Comparison of ENCODE assay signal across 9 mouse cellular contexts in the genomic region with DNA sequence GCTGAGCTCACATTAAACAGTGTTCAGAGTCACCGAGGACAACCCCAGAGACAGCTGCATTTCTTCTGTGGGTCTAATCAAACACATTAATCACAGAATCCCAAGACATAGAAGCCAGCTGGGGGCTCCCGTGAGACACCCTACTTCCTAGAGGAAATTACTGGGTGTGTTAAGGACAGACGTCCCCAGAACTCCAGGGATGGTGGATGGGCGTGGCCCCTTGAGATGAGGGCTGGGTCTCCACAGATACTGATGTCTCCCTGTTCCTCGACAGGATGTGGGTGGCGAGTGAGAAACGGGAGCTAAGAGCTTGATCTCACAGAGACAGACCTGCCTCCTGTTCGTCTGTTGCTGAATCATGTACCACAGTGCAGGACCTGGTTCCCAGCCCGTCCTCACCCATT. TPM values are rescaled to one million over a fixed set of nuclear protein-coding genes. Genes with fewer than 3 reads are reported as not detected.
DNase-seq lines count a peak whose midpoint lies in the region; ATAC-seq and TF ChIP-seq lines count a peak whose summit lies in the region.
"Had no signal": no experiment of that assay in that cellular context is flagged by ENCODE, and none has a peak within 500 bp of the region (broad histone marks: within the 10 kb centered on the region; RNA-seq: fewer than 3 reads in every experiment).

No protein-coding gene starts in this region.

- TF ChIP-seq CTCF in lung, postnatal 0 days (IDR thresholded peaks at IDR 0.05) = no peak; the same call in 1 of the 2 replicates

- H3K4me2 ChIP-seq in embryonic facial prominence, embryonic 13.5 days = peak overlapping the region; percentile 59
- H3K4me2 ChIP-seq in heart, embryonic 13.5 days = peak overlapping the region; percentile 76
- peak overlapping the region; percentile 57 for H3K4me2 ChIP-seq in kidney, embryonic 14.5 days (replicated peaks; ENCODE audit: low read depth, low read length)
- no peak overlapping the region for H3K4me2 ChIP-seq in lung, postnatal 0 days (replicated peaks; ENCODE audit: low read depth, low read length)
- peak overlapping the region; percentile 55 for H3K4me2 ChIP-seq in stomach, embryonic 15.5 days

- peak overlapping the region; percentile 47 for H3K9ac ChIP-seq in embryonic facial prominence, embryonic 13.5 days
- H3K9ac ChIP-seq in heart, embryonic 13.5 days = peak overlapping the region; percentile 76
- no peak overlapping the region; the same call in 1 of the 2 replicates for H3K9ac ChIP-seq in kidney, embryonic 14.5 days (ENCODE audit: low read depth, low read length)
- no peak overlapping the region for H3K9ac ChIP-seq in lung, postnatal 0 days (replicated peaks; ENCODE audit: low read depth)
- H3K9ac ChIP-seq in stomach, embryonic 15.5 days = no peak overlapping the region

- no peak for ATAC-seq in embryonic facial prominence, embryonic 13.5 days (ENCODE audit: insufficient number of reproducible peaks, insufficient read depth, low FRiP score, low TSS enrichment, low read depth)
- no peak for ATAC-seq in heart, embryonic 13.5 days (ENCODE audit: extremely low read depth, insufficient number of reproducible peaks, low FRiP score, low TSS enrichment)
- 0 out of 2 replicates have a peak, but pooled peaks have one; percentile 17 for ATAC-seq in kidney, embryonic 14.5 days (ENCODE audit: low FRiP score, low TSS enrichment)
- ATAC-seq in lung, postnatal 0 days = peak; percentile 72
- no peak for ATAC-seq in stomach, embryonic 15.5 days (ENCODE audit: insufficient read depth, low FRiP score, low read depth)

- H3K9me3 ChIP-seq in embryonic facial prominence, embryonic 13.5 days = no peaks in the 10 kb centered on the region
- H3K9me3 ChIP-seq in heart, embryonic 13.5 days = no peaks in the 10 kb centered on the region
- no peaks in the 10 kb centered on the region for H3K9me3 ChIP-seq in kidney, embryonic 14.5 days (ENCODE audit: control insufficient read depth, low read length)
- no peaks in the 10 kb centered on the region for H3K9me3 ChIP-seq in lung, postnatal 0 days (ENCODE audit: low read length)
- H3K9me3 ChIP-seq in stomach, embryonic 15.5 days = no peaks in the 10 kb centered on the region

- WGBS in embryonic facial prominence, embryonic 13.5 days = 3% methylated on average over 9 of the region's 9 CpGs
- 4% methylated on average over 9 of the region's 9 CpGs for WGBS in heart, embryonic 13.5 days
- WGBS in kidney, embryonic 14.5 days = 2% methylated on average over 9 of the region's 9 CpGs
- 3% methylated on average over 9 of the region's 9 CpGs for WGBS in lung, postnatal 0 days
- 4% methylated on average over 9 of the region's 9 CpGs for WGBS in stomach, embryonic 15.5 days

- DNase-seq in cerebellum, adult 11 months = peak; percentile 23
- no peak for DNase-seq in cerebellum, adult 9-10 months
- peak; percentile 56 for DNase-seq in lung, postnatal 0 days (ENCODE audit: low spot score)
- DNase-seq in urinary bladder, adult 18-20 months (ENCODE audit: low spot score in 2 of 2) = no peak

- peaks cover 36% of the 10 kb centered on the region for H3K4me1 ChIP-seq in embryonic facial prominence, embryonic 13.5 days
- H3K4me1 ChIP-seq in heart, embryonic 13.5 days = peaks cover 50% of the 10 kb centered on the region
- H3K4me1 ChIP-seq in kidney, embryonic 14.5 days (ENCODE audit: control insufficient read depth, insufficient read depth, low read length) = peaks cover 16% of the 10 kb centered on the region
- peaks cover 8% of the 10 kb centered on the region; the same call in 1 of the 2 replicates for H3K4me1 ChIP-seq in lung, postnatal 0 days (ENCODE audit: insufficient read depth, low read depth, low read length)
- H3K4me1 ChIP-seq in stomach, embryonic 15.5 days = peaks cover 29% of the 10 kb centered on the region

- 0 out of 2 replicates have a peak overlapping the region, but pooled peaks have one; percentile 3 for H3K27ac ChIP-seq in embryonic facial prominence, embryonic 13.5 days
- peak overlapping the region; percentile 32; the same call in 1 of the 2 replicates for H3K27ac ChIP-seq in heart, embryonic 13.5 days (replicated peaks)
- H3K27ac ChIP-seq in kidney, embryonic 14.5 days (ENCODE audit: low read depth, low read length) = no peak overlapping the region
- no peak overlapping the region for H3K27ac ChIP-seq in lung, postnatal 0 days (ENCODE audit: low read length)
- H3K27ac ChIP-seq in stomach, embryonic 15.5 days = no peak overlapping the region

- H3K4me3 ChIP-seq in embryonic facial prominence, embryonic 13.5 days = peak overlapping the region; percentile 30; the same call in 1 of the 2 replicates
- H3K4me3 ChIP-seq in heart, embryonic 13.5 days = peak overlapping the region; percentile 48
- H3K4me3 ChIP-seq in kidney, embryonic 14.5 days (ENCODE audit: low read length) = peak overlapping the region; percentile 28
- H3K4me3 ChIP-seq in lung, postnatal 0 days (ENCODE audit: low read depth, low read length) = no peak overlapping the region
- 0 out of 2 replicates have a peak overlapping the region, but pooled peaks have one; percentile 26 for H3K4me3 ChIP-seq in stomach, embryonic 15.5 days (replicated peaks)

- no peaks in the 10 kb centered on the region; the same call in 1 of the 2 replicates for H3K36me3 ChIP-seq in embryonic facial prominence, embryonic 13.5 days
- H3K36me3 ChIP-seq in heart, embryonic 13.5 days = peaks cover 29% of the 10 kb centered on the region
- H3K36me3 ChIP-seq in kidney, embryonic 14.5 days (ENCODE audit: control insufficient read depth, insufficient read depth, low read length) = no peaks in the 10 kb centered on the region
- no peaks in the 10 kb centered on the region for H3K36me3 ChIP-seq in lung, postnatal 0 days (ENCODE audit: insufficient read depth, low read length)
- H3K36me3 ChIP-seq in stomach, embryonic 15.5 days = 0 out of 2 replicates have a peak, but pooled peaks cover under 1% of the 10 kb centered on the region

- peaks cover 62% of the 10 kb centered on the region for H3K27me3 ChIP-seq in embryonic facial prominence, embryonic 13.5 days
- no peaks in the 10 kb centered on the region for H3K27me3 ChIP-seq in heart, embryonic 13.5 days (replicated peaks)
- peaks cover 11% of the 10 kb centered on the region for H3K27me3 ChIP-seq in kidney, embryonic 14.5 days (ENCODE audit: control insufficient read depth, insufficient read depth, low read length)
- no peaks in the 10 kb centered on the region for H3K27me3 ChIP-seq in lung, postnatal 0 days (replicated peaks; ENCODE audit: insufficient read depth, low read length)
- no peaks in the 10 kb centered on the region for H3K27me3 ChIP-seq in stomach, embryonic 15.5 days (replicated peaks)

- no peak for TF ChIP-seq EP300 in lung, postnatal 0 days (IDR thresholded peaks at IDR 0.05)

RNA-seq across cellular contexts. Expression of gene Trhr2, which starts 17.7 kb away (rescaled TPM):
- polyA plus RNA-seq in embryonic facial prominence, embryonic 13.5 days (2015; fragmentation: Nextera tagmentation; extraction: Ambion mirVana) = 0.26 and 0.66 TPM in 2 replicates
- polyA plus RNA-seq in heart, embryonic 13.5 days (2015; fragmentation: Nextera tagmentation; extraction: Ambion mirVana) = not detected in 2 replicates
- not detected in 2 replicates for polyA plus RNA-seq in kidney, embryonic 14.5 days (2014; fragmentation: Nextera tagmentation; extraction: Ambion mirVana)
- polyA plus RNA-seq in lung, postnatal 0 days (2015; fragmentation: Nextera tagmentation; extraction: Ambion mirVana) = not detected in 2 replicates
- not detected in 2 replicates for polyA plus RNA-seq in stomach, embryonic 15.5 days (2015; fragmentation: Nextera tagmentation; extraction: Ambion mirVana)
- polyA plus RNA-seq: spleen, adult 2 months had no signal

RNA-seq across cellular contexts. Expression of gene Zc3h18, which starts 33.6 kb away (rescaled TPM):
- 54.8 and 59.1 TPM in 2 replicates for polyA plus RNA-seq in embryonic facial prominence, embryonic 13.5 days (2015; fragmentation: Nextera tagmentation; extraction: Ambion mirVana)
- polyA plus RNA-seq in heart, embryonic 13.5 days (2015; fragmentation: Nextera tagmentation; extraction: Ambion mirVana) = 30.4 and 31.1 TPM in 2 replicates
- polyA plus RNA-seq in kidney, embryonic 14.5 days (2014; fragmentation: Nextera tagmentation; extraction: Ambion mirVana) = 35.7 and 43.8 TPM in 2 replicates
- polyA plus RNA-seq in lung, postnatal 0 days (2015; fragmentation: Nextera tagmentation; extraction: Ambion mirVana) = 20.2 and 22.2 TPM in 2 replicates
- polyA plus RNA-seq in stomach, embryonic 15.5 days (2015; fragmentation: Nextera tagmentation; extraction: Ambion mirVana) = 48.7 and 48.9 TPM in 2 replicates

Comparison
In these comparisons a context has a peak if more than half of its experiments do, and no peak if none do; other contexts are left out.
1. DNase-seq: peak in cerebellum, adult 11 months (single experiment) and lung, postnatal 0 days (single experiment); none in cerebellum, adult 9-10 months (single experiment) and urinary bladder, adult 18-20 months (0 of 2).
2. ATAC-seq: peak in kidney, embryonic 14.5 days (single experiment) and lung, postnatal 0 days (single experiment); none in embryonic facial prominence, embryonic 13.5 days (single experiment), heart, embryonic 13.5 days (single experiment) and stomach, embryonic 15.5 days (single experiment).
3. H3K27ac ChIP-seq: peak in embryonic facial prominence, embryonic 13.5 days (single experiment) and heart, embryonic 13.5 days (single experiment); none in kidney, embryonic 14.5 days (single experiment), lung, postnatal 0 days (single experiment) and stomach, embryonic 15.5 days (single experiment).
4. H3K9ac ChIP-seq: peak in embryonic facial prominence, embryonic 13.5 days (single experiment) and heart, embryonic 13.5 days (single experiment); none in kidney, embryonic 14.5 days (single experiment), lung, postnatal 0 days (single experiment) and stomach, embryonic 15.5 days (single experiment).